In the genomic region with DNA sequence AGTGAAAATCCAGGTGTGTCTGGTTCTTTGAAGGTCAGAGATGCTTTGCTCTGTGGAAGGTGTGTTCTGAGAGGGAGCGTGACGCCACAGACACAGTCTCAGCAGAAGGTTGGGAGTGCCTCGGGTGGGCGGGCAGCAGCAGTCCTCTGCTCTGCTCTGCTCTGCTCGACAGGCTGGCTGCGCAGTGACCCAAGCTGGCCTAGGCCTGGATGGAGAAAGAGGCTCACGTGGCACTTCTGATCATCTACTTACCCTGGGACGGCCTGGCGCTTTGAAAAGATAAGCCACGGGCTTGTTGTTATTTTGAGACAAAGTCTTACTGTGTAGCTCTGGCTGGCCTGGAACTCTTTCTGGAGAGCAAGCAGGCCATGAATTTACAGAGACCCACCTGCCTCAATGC, we compare ENCODE assay signal across 10 mouse cellular contexts. TPM values are rescaled to one million over a fixed set of nuclear protein-coding genes. Genes with fewer than 3 reads are reported as not detected.
DNase-seq lines count a peak whose midpoint lies in the region; ATAC-seq lines count a peak whose summit lies in the region.
"Had no signal": no experiment of that assay in that cellular context is flagged by ENCODE, and none has a peak within 500 bp of the region (broad histone marks: within the 10 kb centered on the region; RNA-seq: fewer than 3 reads in every experiment).

No protein-coding gene starts in this region.

- ATAC-seq in intestine, embryonic 15.5 days, result no peak
- ATAC-seq: intestine, postnatal 0 days had no signal

- WGBS in intestine, embryonic 15.5 days, result 62% methylated on average over 10 of the region's 10 CpGs

- no peak overlapping the region for H3K4me2 ChIP-seq in intestine, embryonic 15.5 days (replicated peaks)

- H3K27me3 ChIP-seq in intestine, embryonic 15.5 days (replicated peaks), result no peaks in the 10 kb centered on the region

- H3K9me3 ChIP-seq in intestine, embryonic 15.5 days, result no peaks in the 10 kb centered on the region

- DNase-seq in layer of hippocampus, adult 9-11 months, result peak; percentile 51
- DNase-seq in layer of hippocampus, postnatal 10 days (ENCODE audit: low spot score in 2 of 2), result no peak
- DNase-seq in heart, adult 11 months, result peak; percentile 98
- peak; percentile 63 to 79 for DNase-seq in heart, postnatal 10 days
- no peak for DNase-seq in ovary, postnatal 14 days (ENCODE audit: low spot score)
- DNase-seq: cerebellum, adult 9-11 months had no signal

- no peak overlapping the region for H3K4me3 ChIP-seq in brown adipose tissue, adult 24 weeks (ENCODE audit: insufficient read depth, low read depth, low read length)
- no peak overlapping the region for H3K4me3 ChIP-seq in intestine, embryonic 15.5 days (replicated peaks)

- H3K36me3 ChIP-seq in intestine, embryonic 15.5 days, result no peaks in the 10 kb centered on the region

- intact Hi-C loops in heart, postnatal 10 days (cut with DNase I), result no loop called here

- H3K4me1 ChIP-seq in brown adipose tissue, adult 24 weeks (ENCODE audit: control insufficient read depth, insufficient read depth, insufficient read length, low read length), result peaks cover 37% of the 10 kb centered on the region
- peaks cover 20% of the 10 kb centered on the region; the same call in 1 of the 2 replicates for H3K4me1 ChIP-seq in intestine, embryonic 15.5 days (replicated peaks)

- peak overlapping the region; percentile 55 for H3K27ac ChIP-seq in brown adipose tissue, adult 24 weeks (replicated peaks; ENCODE audit: low read depth, low read length)
- H3K27ac ChIP-seq in intestine, embryonic 15.5 days, result no peak overlapping the region
- H3K27ac ChIP-seq: liver, embryonic 14.5 days had no signal

- no peak overlapping the region for H3K9ac ChIP-seq in intestine, embryonic 15.5 days
- H3K9ac ChIP-seq: liver, embryonic 14.5 days had no signal

RNA-seq across cellular contexts. Expression of a gene that starts 29.0 kb away (rescaled TPM):
- total RNA-seq in layer of hippocampus, postnatal 10 days (2021), result 10 to 100 TPM; 76.3 to 82.4 TPM
- polyA plus RNA-seq in brown adipose tissue, adult 24 weeks (2012; ENCODE audit: insufficient read depth, insufficient read length, missing spikeins), result 185 and 208 TPM in 2 replicates
- total RNA-seq in heart, postnatal 10 days (2021), result 100 to 1,000 TPM; 173 to 202 TPM
- 45.7 and 50.0 TPM in 2 replicates for polyA plus RNA-seq in intestine, embryonic 15.5 days (2015; fragmentation: Nextera tagmentation; extraction: Ambion mirVana)

Comparison
In these comparisons a context has a peak if more than half of its experiments do, and no peak if none do; other contexts are left out.
1. DNase-seq: peak in layer of hippocampus, adult 9-11 months (single experiment), heart, adult 11 months (single experiment) and heart, postnatal 10 days (2 of 2); none in layer of hippocampus, postnatal 10 days (0 of 2) and ovary, postnatal 14 days (single experiment).